Mouse (Mus musculus): Measurements from ENCODE around the gene Fam129c.

The Fam129c gene

DNA sequence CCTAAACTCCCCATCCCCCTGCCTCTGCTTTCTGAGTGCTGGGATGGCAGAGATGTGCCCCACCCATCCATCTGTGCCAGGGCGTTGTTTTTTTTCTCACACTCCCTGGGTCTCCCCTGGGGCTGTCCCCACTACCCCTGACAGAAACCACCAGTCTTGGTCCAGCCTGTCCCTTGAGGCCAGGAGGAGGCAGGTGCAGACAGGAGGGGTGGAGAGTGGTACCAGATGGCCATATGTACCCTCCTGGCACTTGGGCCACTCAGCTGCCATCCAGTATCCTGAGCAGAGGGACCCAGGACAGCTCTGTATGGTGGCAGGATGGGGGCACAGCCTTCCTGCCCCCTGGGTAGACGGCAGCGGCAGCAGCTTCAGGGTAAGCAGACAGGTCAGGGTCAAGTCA, at the start of gene Fam129c:
Gene Fam129c (plus strand): TSS at position 198 of the 400 bp plus-strand sequence.
- DNase-seq = no peak

DNA sequence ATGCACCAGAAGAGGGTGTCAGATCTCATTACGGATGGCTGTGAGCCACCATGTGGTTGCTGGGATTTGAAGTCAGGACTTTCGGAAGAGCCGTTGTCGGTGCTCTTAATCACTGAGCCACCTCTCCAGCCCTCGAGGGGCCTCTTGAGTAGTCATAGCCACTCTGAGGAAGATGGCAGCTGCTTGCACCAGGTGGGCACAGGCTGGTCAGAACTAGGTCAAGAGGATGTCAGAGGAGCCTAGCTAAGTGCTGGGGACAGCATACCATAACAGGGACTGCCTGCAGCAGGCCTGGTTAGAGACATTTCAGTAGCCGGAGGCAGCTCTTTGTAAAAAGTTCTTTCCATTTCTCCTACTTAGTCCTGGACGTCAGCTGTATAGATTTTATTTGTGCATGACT, 46.7 kb upstream of the Fam129c start:
- no peak for DNase-seq

DNA sequence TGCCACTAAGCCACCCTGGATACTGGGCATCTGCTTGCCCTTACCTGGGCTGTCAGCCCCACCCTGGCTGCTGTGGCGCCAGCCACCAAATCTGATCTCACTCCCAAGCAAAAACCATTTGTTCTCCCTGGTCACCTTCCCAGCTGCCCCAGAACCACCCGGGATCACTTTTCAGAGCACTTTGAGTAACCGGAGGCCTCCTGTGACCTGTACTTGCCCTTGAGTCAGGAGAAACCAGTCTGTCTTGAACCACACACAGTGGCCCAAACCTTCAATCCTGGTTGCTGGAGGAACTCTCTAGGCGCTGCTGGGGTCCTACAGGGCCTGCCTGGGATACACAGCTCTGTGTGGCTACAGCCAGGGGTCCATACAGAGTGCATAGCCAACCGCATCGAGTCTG, 44.7 kb upstream of the Fam129c start:
- no peak for DNase-seq

DNA sequence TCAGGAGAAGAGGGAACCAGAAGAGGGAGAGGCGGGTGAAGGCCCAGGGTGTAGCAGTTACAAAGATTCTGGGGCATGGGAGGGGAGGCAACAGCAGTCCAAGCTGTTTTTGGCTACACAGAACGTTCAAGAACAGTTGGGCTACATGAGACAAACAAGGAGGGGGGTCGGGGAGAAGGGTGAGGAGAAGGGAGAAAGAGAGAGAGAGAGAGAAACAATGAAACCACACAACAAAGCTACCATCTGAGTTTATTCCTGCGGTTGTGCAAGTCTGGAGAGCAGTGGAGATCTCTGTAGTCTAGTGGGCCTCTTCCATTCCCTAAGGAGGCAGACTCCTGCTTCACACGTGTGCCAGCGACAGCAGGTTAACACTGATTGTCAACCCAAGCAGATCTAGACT, 43.4 kb upstream of the Fam129c start:
- DNase-seq = no peak

DNA sequence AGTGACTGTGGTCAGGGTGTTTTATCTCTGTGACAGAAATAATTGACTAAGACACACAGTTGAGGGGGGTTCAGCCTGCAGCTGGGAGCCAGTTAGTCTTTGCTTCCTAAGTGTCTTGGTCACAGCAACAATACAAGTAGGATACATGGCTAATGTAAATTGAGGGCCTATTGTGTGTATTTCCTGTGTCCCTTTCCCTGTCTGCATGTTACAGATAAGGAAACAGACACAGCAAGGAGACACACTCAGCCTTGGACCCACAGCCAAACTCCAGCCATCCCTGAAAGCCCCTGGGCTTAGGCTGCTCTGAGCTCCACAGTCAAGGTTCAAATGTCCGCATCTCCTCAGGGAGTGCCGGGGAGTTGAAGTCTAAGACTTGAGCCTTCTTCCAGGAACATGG, 42.8 kb upstream of the Fam129c start:
- DNase-seq = no peak

DNA sequence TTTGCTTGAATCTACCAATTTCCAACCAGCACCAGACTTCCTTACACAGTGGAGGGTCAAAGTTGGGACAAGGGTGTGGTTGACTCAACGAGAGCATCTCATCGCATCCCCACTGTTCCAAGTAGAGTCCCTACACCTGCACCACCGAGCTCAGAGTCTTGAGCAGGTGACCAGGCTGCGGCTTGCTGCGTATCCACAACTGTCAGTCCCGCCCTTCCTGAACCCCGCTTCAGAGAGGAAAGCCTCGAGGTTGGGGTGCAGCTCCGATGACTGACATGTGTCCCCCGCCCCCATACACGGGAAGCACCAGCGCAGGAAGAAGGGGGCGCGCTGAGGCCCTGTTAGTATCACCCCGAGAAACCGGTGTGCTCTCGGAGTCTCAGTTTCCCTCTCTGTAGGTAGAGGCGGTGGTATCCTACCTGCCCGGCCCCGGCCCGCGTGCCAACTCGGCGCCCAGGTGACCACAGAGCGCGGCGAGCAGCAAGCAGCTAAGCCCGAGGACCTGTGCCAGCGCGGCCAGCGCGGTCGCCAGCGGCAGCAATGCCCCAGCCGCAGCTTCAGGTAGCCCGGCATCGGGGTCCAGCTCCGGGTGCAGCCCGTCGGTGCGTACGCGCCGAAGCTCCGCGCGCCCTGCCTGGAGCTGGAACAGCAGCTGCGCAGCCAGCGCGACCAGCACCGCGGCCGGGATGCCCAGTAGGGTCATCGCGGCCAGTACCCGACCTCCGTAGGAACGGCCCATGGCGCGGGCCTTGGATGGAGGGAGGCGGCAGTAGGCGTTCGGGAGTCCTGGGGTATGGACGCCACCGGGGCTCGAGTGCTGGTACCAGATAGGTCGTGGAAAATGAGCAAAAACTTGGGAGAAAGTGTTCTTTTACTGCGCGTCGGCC, 39.1 kb upstream of the Fam129c start, which contains the start of gene Tmem221:
Gene Tmem221 (minus strand): TSS at position 801 of the 887 bp plus-strand sequence.
- no peak for DNase-seq

DNA sequence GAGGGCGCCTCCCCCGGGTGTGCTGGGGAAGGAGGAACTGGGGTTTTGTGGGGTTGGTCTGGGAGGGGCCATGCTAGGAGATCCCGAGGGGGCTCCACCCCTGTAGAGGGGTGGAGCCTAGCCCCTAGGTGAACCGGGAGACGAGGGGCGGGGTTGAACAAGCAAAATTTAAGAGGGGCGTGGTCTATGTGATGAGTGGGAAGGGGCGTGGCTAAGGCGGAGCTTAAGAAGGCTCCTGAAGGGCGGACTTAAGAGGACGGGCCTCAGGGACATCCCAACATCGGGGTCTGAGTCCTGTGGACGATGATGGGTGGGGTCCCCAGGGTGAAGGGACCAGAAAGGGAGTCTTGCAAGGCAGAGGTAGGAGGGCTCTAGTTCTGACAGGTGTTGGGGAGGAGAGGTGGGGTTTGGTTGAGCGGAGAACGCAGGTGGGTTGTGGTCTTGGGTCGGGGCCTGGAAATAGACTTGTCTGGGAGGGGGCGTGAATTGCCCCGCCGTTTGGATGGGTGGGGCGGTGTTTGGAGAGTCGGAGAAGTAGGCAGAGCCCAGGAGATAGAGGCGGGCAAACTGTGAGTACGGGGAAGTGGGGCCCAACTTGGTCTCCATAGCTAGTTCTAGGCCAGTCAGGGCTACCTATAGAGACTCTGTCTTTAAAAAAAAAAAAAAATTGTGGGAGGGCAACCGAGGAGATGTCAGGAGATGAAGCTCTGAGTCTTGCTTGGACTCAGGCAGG, 38.3 kb upstream of the Fam129c start:
- DNase-seq = no peak

DNA sequence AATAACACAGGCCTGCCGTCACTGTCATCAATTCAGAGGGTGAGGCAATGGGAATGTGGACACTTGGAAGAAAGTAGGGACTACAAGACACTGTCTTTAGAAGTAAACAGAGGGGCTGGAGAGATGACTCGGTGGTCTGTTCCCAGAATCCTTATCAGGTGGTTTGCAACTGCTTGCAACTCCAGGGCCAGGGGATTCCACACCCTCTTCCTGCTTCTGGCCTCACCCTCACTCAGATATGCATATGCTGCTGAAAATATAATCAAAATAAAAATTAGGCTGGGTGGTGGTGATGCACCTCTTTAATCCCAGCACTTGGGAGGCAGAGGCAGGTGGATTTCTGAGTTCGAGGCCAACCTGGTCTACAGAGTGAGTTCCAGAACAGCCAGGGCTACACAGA, 37.4 kb upstream of the Fam129c start:
- no peak for DNase-seq

DNA sequence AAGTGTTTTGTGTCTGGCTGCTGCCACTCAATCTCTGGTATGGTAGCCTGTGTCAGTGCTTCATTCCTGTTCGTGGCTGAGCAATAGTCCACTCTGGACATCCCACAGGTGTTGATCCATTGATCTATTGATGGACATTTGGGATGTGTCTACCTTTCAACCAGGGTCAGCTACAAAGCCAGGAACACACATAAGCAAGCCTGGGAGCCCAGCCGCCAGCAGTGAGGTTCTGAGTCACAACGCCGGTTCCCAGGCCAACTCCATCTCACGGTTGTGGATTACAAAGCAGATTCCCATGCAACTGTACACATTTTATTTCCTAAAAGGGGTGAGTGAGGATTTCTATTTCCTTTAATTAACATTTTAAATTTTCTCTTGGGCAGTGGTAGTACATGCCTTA, 36.7 kb upstream of the Fam129c start:
- DNase-seq = no peak

DNA sequence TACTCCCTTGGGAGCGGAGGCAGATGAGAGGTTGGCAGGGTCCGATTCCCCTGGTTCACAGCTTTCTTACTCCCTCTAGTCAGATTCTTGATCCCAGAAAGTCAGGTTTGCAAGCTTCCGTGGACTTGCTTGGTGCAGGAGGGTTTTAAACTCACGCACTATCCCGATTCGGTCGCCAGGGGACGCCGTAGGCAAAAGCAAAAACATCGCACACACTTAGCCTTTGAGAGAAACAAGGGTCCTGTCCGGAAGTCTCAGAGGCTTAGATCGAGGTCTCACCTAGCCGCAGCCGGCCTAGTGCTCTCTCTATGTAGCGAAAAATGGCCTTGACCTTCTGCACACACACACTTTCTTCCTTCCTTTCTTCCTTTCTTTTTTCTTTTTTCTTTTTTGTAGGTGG, 36.0 kb upstream of the Fam129c start:
- peak; percentile 66 for DNase-seq

DNA sequence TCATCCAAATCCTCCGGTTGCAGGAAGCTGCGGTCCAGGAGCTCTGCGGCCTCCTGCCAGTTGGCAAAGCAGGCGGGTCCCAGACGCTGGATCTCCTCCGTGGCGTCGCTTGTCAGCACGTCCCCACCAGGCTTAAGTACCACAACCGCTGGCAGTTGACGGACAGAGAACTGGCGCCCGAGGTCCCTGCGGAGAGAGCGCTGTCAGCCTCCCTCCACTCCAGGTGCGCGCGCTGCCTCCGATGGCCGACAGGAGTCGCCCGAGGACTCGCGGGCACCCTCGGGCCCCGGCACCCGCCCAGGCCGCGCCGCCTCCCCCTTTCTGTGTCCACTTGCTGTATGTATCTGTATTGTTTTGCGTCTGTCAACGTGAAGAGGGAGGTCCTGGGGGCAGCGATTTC, 34.7 kb upstream of the Fam129c start:
- peak; percentile 78 to 83 for DNase-seq

DNA sequence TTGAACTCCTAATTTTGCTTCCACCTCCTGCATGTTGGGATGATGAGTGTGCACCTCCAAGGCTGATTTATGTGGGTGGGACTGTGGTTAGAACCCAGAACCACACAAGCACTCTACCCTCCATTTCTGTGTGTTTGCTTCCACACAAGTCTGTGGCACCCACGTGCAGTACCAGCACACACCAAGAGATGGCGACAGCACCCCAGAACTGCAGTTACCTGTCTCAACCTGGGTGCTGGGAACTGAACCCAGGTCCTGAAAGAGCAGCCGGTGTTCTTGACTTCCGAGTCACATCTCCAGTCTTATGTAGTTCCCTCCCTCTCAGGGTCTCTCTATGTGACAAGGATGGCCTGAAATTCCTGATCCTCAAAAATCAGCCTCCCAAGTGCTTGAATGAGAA, 33.5 kb upstream of the Fam129c start:
- no peak for DNase-seq

DNA sequence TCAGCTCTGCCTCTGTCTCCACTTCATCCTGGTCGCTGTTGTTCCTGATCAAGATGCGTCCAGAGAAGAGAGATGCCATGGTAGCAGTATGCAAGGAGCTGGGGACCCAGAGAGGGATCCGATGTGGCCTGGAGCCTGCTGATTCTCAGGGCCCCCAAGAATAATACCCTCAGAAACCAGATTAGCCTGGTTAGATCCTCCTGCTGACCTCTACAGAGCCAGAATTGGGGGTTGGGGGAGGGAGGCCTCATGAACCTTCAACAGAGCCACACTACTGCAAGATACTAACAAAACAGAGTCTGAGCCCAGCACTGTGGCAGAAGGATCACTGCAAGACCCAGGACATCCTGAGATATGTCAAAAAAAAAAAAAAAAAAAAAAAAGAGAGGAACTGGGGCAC, 30.9 kb upstream of the Fam129c start, which contains the start of gene Nxnl1:
Gene Nxnl1 (minus strand): TSS at position 101 of the 400 bp plus-strand sequence.
- no peak for DNase-seq

DNA sequence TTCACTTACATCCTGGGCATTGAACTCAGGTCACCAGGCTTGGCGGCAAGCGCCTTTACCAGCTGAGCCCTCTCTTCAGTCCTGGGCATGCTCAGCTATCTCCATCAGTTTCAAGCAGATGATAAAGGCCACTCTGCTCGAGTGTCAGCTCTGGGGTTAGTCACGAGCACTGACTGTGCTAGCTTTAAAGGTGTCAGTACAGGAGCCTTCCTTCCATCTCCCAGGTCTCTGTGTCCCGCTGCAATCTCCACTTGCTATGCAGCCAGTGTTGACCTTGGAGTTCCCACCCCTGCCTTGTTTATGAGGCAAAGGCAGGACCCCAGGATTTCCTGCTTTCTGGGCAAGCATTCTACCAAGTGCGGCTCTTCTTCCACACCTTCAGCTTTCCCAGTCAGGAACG, 29.9 kb upstream of the Fam129c start:
- no peak for DNase-seq

DNA sequence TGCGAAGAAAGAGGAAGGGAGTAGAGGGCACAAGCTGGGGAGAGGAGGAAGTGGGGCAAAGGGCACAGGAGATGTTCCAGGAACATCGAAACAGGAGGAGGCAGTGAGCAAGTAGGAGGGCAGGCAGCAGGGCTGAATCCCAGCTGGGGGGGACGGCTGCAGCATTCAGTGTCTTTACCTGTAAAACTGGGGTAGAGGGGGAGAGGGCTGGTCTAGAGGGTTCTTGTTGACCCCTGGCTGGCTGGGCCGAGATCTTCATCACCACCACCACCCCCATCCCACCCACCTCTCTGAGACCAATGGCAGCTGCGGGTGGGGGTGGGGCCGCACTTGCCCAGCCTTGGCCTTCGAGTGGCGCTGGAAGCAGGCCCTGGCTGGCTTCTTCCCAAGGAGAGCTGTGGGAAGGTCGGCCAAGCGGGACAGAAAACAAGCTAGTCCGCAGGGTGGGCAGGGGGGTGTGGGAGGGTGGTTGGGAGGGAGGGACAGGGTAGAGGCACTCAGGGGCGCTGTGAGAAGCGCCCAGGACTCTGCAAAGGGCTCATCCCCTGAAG, 29.0 kb upstream of the Fam129c start, which contains the start of gene Slc27a1:
Gene Slc27a1 (plus strand): TSS at position 496 of the 551 bp plus-strand sequence.
- DNase-seq = peak; percentile 49 to 58

DNA sequence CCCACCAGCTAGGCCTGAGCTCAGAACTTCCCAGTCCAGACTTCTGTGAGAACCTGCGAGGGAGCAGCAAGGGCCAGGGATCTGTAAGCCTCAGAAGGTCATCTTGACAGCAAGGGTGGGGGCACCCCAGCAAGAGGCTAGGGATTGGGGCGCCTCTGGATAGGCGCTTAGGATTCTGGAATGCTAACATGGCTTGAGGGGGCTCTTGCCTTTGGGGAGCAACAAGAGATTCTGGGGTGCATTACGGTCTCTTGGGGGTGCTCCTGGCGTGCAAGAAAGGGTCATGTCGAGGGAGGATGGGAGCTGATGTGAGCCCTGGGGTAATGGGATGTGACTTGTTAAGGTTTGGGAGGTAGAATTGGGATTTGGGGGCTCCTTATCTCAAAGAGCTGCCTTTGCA, 28.5 kb upstream of the Fam129c start:
- peak in 1 of 2 experiments; percentile 15 for DNase-seq

DNA sequence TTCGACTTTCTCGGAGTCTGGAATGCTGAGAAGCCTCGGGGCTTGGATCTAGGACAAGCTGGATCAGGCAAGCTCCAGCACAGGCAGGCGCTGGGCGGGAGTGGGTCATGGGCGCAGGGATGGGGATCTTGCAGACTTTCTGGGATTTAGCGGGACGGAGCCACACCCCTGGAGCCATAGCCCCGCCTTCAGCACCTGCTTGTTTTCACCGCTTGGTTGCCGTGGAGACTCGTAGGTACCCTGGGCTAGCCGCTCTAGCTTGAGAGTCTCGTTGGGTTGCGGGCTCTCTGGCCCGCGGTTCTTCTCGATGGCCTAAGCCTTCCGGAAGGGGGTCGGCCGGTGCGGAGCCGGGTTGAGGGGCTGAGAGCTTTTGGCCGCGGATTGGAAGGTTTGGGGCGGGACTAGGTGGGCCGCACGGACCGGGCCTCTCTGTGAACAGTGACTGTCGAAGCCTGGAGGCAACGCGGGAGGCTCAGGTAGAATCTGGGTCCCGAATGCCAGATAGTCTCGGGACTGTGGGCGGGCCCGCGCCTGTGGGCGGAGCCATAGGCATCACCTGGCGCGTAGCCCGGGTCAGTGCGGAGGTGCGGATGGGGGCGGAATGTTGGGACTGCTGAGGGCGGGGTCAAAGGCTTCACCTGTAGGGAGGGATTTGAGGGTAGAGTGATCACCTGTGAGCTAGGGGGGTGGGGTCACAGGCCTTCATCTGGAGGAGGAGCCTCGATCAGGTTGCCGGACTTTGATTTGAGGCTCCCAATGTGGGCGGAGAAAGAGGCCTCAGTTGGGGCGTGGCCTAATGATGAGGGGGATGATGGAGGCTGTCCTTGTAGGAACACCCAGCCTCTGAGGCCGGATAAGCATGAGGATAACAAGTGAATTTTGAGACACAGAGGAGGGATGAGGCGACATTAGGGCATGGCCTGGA, 27.8 kb upstream of the Fam129c start:
- peak; percentile 92 to 93 for DNase-seq

DNA sequence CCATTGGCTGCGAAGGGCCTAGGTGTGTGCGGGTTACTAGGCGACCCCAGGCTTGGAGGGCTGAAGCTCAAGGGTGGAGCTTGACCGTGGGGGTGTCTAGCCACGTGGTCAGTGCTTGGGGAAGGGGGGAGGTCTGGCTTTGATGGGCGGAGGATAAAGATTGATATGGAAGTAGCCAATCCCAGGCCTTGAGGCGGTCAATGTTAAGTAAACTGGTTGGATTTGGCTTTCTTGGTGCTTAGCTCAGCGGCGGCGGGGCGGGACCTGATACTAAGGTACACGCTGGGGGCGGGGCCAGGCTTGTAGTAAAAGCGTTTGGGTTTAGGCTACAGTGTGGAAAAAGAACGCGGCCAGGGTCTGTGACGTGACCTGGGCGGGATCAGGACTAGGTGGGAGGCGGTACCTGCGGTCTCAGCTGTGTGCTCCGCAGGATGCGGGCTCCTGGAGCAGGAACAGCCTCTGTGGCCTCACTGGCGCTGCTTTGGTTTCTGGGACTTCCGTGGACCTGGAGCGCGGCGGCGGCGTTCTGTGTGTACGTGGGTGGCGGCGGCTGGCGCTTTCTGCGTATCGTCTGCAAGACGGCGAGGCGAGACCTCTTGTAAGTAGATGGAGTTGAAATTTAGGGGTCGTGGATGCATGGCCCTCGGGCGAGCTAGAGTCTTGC, 27.0 kb upstream of the Fam129c start:
- peak; percentile 97 to 98 for DNase-seq

DNA sequence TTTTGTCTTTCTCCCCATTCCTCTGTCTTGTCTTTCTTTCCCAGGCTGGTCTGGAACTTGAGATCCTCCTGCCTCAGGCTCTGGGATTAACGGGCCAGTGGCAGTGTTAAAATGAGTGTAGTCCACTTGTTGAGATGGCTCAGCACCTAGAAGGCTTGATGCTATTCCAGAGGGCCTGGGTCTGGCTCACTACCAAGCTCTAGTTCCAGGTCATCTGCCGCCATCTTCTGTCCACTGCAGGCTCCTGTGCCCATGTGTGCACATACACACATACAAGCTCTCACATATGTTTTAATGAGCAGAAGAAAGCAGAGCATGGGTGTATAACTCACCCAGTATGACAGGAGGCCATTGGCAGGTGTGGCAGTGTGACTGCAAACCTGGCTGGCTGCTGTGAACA, 25.4 kb upstream of the Fam129c start:
- DNase-seq = peak; percentile 36

DNA sequence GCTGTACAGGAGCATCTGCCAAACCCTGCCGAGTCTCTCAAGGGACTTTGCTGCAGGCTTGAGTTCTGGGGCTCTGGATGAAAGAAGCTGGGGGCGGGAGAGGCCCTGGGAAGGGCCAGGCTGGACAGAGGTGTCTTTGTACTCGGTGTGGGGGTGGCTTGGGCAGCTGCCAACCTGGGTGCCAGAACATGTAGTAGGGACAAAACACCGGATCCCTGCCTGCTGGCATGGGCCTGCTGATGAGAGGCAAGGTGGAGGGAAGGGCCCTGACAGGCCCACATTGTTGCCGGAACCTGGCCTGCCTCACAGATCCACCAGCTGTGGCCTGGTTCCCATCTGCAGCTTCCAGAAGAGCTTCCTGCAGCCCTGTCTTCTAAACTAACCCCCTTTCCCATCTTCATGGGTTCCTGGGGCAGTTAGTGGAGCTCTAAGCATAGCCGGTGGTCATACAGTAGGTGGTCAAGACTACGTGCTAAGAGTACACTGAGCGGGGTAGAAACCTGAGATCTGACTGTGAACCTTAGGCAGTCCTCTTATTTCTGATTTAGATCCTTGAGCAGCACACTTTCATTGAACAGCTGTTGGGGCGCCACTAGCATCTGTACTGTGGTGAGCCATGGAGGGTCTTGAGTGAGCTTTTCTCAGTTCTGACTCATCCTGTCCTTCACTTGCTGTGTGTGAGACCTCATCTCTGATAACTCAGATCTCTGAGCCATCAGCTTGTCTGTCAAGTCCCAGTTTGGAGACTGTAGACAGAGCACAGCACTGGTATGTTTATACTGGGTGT, 24.4 kb upstream of the Fam129c start:
- peak; percentile 59 to 68 for DNase-seq

DNA sequence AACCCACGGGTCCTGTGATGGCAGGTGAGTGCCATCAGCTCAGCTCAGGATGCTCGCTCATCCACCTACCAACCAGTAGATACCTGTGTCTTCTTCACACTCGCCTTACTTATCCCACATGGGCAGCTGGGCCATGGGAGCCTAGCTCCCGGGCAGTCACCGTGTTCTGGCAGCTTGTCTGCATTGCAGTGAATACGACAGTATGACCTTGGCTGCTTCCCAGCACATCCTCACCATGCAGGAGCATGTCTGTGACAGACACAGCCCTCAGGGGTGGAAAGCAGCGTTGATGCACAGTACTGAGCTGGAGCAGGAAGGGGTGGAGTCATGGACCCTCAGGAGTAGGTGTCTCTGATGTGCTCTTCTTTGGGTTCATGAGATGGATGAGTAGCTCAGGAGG, 23.0 kb upstream of the Fam129c start:
- peak in 1 of 2 experiments; percentile 13 for DNase-seq
